Mouse (Mus musculus) macrophage (primary cell): ENCODE measurements at regions not wholly inside any gene's neighbourhood (a gene's known extent, or its start where the extent isn't known, plus 50 kb on each side); places are given as distances from the start of the nearest gene placed in this dataset.

Experiments used
- H3K27ac ChIP-seq: fragments of 350-480 bp; formaldehyde crosslinking; 2 replicates; pipeline ENCODE4 v1.9.0; 2021
- H3K36me3 ChIP-seq: fragments of 350-480 bp; formaldehyde crosslinking; 2 replicates; pipeline ENCODE4 v1.9.0; 2021; ENCODE audit errors: inconsistent target
- H3K4me3 ChIP-seq: fragments of 350-480 bp; formaldehyde crosslinking; 2 replicates; pipeline ENCODE4 v1.9.0; 2021; ENCODE audit errors: inconsistent target
- H3K79me2 ChIP-seq: fragments of 350-480 bp; formaldehyde crosslinking; 2 replicates; pipeline ENCODE4 v1.9.0; 2021; ENCODE audit errors: inconsistent target
- WGBS: methylation state at CpG from one replicate; pipeline ENCODE4 v1.1.7; 2026; ENCODE audit warnings: inconsistent platforms; ENCODE audit not compliant: missing documents; 5-methylcytosine and 5-hydroxymethylcytosine counted together

GRCm38 (mm10) chr17:88258361-88258796, 182.1 kb upstream of the Foxn2 start:
- Histone ChIP-seq H3K27ac (no peak overlapping the region), H3K36me3 (no peaks in the 10 kb centered on the region), H3K4me3 (no peak overlapping the region), H3K79me2 (no peaks in the 10 kb centered on the region)
- WGBS = 39% methylated on average over 11 of the region's 11 CpGs

- H3K27ac ChIP-seq = no peak overlapping the region
- 95% methylated on average over 7 of the region's 7 CpGs for WGBS
Measured at GRCm38 (mm10) chr17:88260176-88260575, 180.3 kb upstream of the Foxn2 start.

GRCm38 (mm10) chr17:88260826-88261225, 179.7 kb upstream of the Foxn2 start:
- Histone ChIP-seq H3K79me2 (no peaks in the 10 kb centered on the region), H3K27ac (no peak overlapping the region), H3K4me3 (no peak overlapping the region), H3K36me3 (no peaks in the 10 kb centered on the region)
- WGBS = 84% methylated on average over 6 of the region's 6 CpGs

More at GRCm38 (mm10) chr17:88260176-88260575, 180.3 kb upstream of the Foxn2 start:
- Histone ChIP-seq H3K79me2 (no peaks in the 10 kb centered on the region), H3K4me3 (no peak overlapping the region), H3K36me3 (no peaks in the 10 kb centered on the region)

GRCm38 (mm10) chr17:88261556-88261955, 179.0 kb upstream of the Foxn2 start:
- no peaks in the 10 kb centered on the region for H3K36me3 ChIP-seq
- H3K27ac ChIP-seq = no peak overlapping the region
- H3K79me2 ChIP-seq = no peaks in the 10 kb centered on the region
- 97% methylated on average over 8 of the region's 8 CpGs for WGBS
- no peak overlapping the region for H3K4me3 ChIP-seq

GRCm38 (mm10) chr17:88262326-88263187, 178.0 kb upstream of the Foxn2 start:
- Histone ChIP-seq H3K4me3 (no peak overlapping the region), H3K79me2 (no peaks in the 10 kb centered on the region), H3K36me3 (no peaks in the 10 kb centered on the region), H3K27ac (no peak overlapping the region)
- 91% methylated on average over 13 of the region's 13 CpGs for WGBS

GRCm38 (mm10) chr17:88265291-88265690, 175.2 kb upstream of the Foxn2 start:
- Histone ChIP-seq H3K4me3 (no peak overlapping the region), H3K36me3 (no peaks in the 10 kb centered on the region), H3K79me2 (no peaks in the 10 kb centered on the region), H3K27ac (no peak overlapping the region)
- WGBS = 92% methylated on average over 13 of the region's 13 CpGs

- Histone ChIP-seq H3K79me2 (no peaks in the 10 kb centered on the region), H3K27ac (no peak overlapping the region), H3K36me3 (no peaks in the 10 kb centered on the region), H3K4me3 (no peak overlapping the region)
- WGBS = 89% methylated on average over 7 of the region's 8 CpGs
Measured at GRCm38 (mm10) chr17:88268216-88268615, 172.3 kb upstream of the Foxn2 start.

- no peaks in the 10 kb centered on the region for H3K36me3 ChIP-seq
- no peaks in the 10 kb centered on the region for H3K79me2 ChIP-seq
- 98% methylated on average over 9 of the region's 14 CpGs for WGBS
- H3K27ac ChIP-seq = no peak overlapping the region
- no peak overlapping the region for H3K4me3 ChIP-seq
Measured at GRCm38 (mm10) chr17:88268802-88269201, 171.7 kb upstream of the Foxn2 start.

GRCm38 (mm10) chr17:88270896-88271295, 169.6 kb upstream of the Foxn2 start:
- Histone ChIP-seq H3K27ac (no peak overlapping the region), H3K36me3 (no peaks in the 10 kb centered on the region), H3K79me2 (no peaks in the 10 kb centered on the region), H3K4me3 (no peak overlapping the region)
- 93% methylated on average over 5 of the region's 5 CpGs for WGBS

GRCm38 (mm10) chr17:88272161-88272560, 168.3 kb upstream of the Foxn2 start:
- no peak overlapping the region for H3K4me3 ChIP-seq

GRCm38 (mm10) chr17:88273520-88273919, 167.0 kb upstream of the Foxn2 start:
- Histone ChIP-seq H3K4me3 (no peak overlapping the region), H3K79me2 (no peaks in the 10 kb centered on the region), H3K27ac (no peak overlapping the region), H3K36me3 (no peaks in the 10 kb centered on the region)
- 94% methylated on average over 9 of the region's 9 CpGs for whole genome bisulfite sequencing

More at GRCm38 (mm10) chr17:88272161-88272560, 168.3 kb upstream of the Foxn2 start:
- WGBS = 91% methylated on average over 5 of the region's 5 CpGs
- Histone ChIP-seq H3K79me2 (no peaks in the 10 kb centered on the region), H3K36me3 (no peaks in the 10 kb centered on the region), H3K27ac (no peak overlapping the region)

- no peak overlapping the region for H3K4me3 ChIP-seq
- H3K36me3 ChIP-seq = no peaks in the 10 kb centered on the region
- WGBS = 66% methylated on average over 13 of the region's 14 CpGs
- H3K79me2 ChIP-seq = no peaks in the 10 kb centered on the region
- no peak overlapping the region for H3K27ac ChIP-seq
Measured at GRCm38 (mm10) chr17:88274003-88274698, 166.4 kb upstream of the Foxn2 start.

GRCm38 (mm10) chr17:88274720-88275433, 165.6 kb upstream of the Foxn2 start:
- 82% methylated on average over 6 of the region's 6 CpGs for WGBS
- Histone ChIP-seq H3K4me3 (no peak overlapping the region), H3K36me3 (no peaks in the 10 kb centered on the region), H3K79me2 (no peaks in the 10 kb centered on the region), H3K27ac (no peak overlapping the region)

- no peaks in the 10 kb centered on the region for H3K79me2 ChIP-seq
- H3K36me3 ChIP-seq = no peaks in the 10 kb centered on the region
- no peak overlapping the region for H3K4me3 ChIP-seq
- WGBS = 56% methylated on average over 5 of the region's 5 CpGs
- no peak overlapping the region for H3K27ac ChIP-seq
Measured at GRCm38 (mm10) chr17:88279656-88280055, 160.9 kb upstream of the Foxn2 start.
